Mouse (Mus musculus) c-Kit-positive CD71-negative TER-119-negative erythroid progenitor cells, embryonic 14.5 days (primary cell): ENCODE measurements around the gene Cdrt4.

Experiments
- DNase-seq: peaks from one replicate; pipeline ENCODE4 v3.0.0-alpha.2; 2013; ENCODE audit warnings: low read depth

The Cdrt4 gene

GRCm38 (mm10) chr11:62995755-62996521 lies 44.9 kb downstream of the Cdrt4 start:
- DNase-seq, result no peak

- DNase-seq, result no peak
Measured at GRCm38 (mm10) chr11:62996522-62996898, 45.5 kb downstream of the Cdrt4 start.

GRCm38 (mm10) chr11:62997039-62997717 lies 46.2 kb downstream of the Cdrt4 start:
- DNase-seq, result no peak

- DNase-seq, result no peak
Measured at GRCm38 (mm10) chr11:62997718-62998281, 46.8 kb downstream of the Cdrt4 start.

GRCm38 (mm10) chr11:63000126-63000525 lies 49.1 kb downstream of the Cdrt4 start:
- no peak for DNase-seq

- DNase-seq, result no peak
Measured at GRCm38 (mm10) chr11:63004617-63005016, 53.6 kb downstream of the Cdrt4 start.

GRCm38 (mm10) chr11:63007376-63007775 lies 56.4 kb downstream of the Cdrt4 start:
- DNase-seq, result no peak

- no peak for DNase-seq
Measured at GRCm38 (mm10) chr11:63008004-63008403, 57.0 kb downstream of the Cdrt4 start.

GRCm38 (mm10) chr11:63009761-63010160 lies 58.8 kb downstream of the Cdrt4 start:
- DNase-seq, result no peak

- DNase-seq, result no peak
Measured at GRCm38 (mm10) chr11:63017327-63018082, 66.5 kb downstream of the Cdrt4 start.

GRCm38 (mm10) chr11:63018083-63018622 lies 67.2 kb downstream of the Cdrt4 start:
- DNase-seq, result no peak

GRCm38 (mm10) chr11:63020633-63021032 lies 69.6 kb downstream of the Cdrt4 start:
- peak; percentile 13 for DNase-seq

GRCm38 (mm10) chr11:63021141-63021806 lies 70.3 kb downstream of the Cdrt4 start:
- DNase-seq, result no peak

- DNase-seq, result no peak
Measured at GRCm38 (mm10) chr11:63023461-63023860, 72.5 kb downstream of the Cdrt4 start.

- no peak for DNase-seq
Measured at GRCm38 (mm10) chr11:63024136-63024535, 73.1 kb downstream of the Cdrt4 start.

GRCm38 (mm10) chr11:63025476-63025875 lies 74.5 kb downstream of the Cdrt4 start:
- no peak for DNase-seq

- DNase-seq, result no peak
Measured at GRCm38 (mm10) chr11:63026651-63027141, 75.7 kb downstream of the Cdrt4 start.

- no peak for DNase-seq
Measured at GRCm38 (mm10) chr11:63028131-63028530, 77.1 kb downstream of the Cdrt4 start.

- DNase-seq, result no peak
Measured at GRCm38 (mm10) chr11:63029148-63029714, 78.2 kb downstream of the Cdrt4 start.

GRCm38 (mm10) chr11:63029721-63030120 lies 78.7 kb downstream of the Cdrt4 start:
- no peak for DNase-seq
